Mouse (Mus musculus): ENCODE data around the gene Itga3. TPM values are rescaled to one million over a fixed set of nuclear protein-coding genes. Genes with fewer than 3 reads are reported as not detected.

The Itga3 gene
- total and polyA plus RNA-seq, 3 experiments = 5.8 to 53.0 (median 9.0) TPM

GRCm38 (mm10) chr11:95053062-95053461, 23.5 kb downstream of the Itga3 start:
- dilution Hi-C loops (cut with MboI; ENCODE audit: extremely low pct_ligation_motif_present, extremely low pct_unique_long_range_greater_than_20kb, low sequenced_read_pairs) (no loop called here), in situ Hi-C loops (cut with MboI; ENCODE audit: low pct_ligation_motif_present, low pct_unique_long_range_greater_than_20kb, low sequenced_read_pairs) (no loop called here)
- DNase-seq (ENCODE audit: extremely low read depth) = no peak
- no peak overlapping the region for H3K4me3 ChIP-seq (replicated peaks in 1 of 3; ENCODE audit: low read depth in 2 of 3, low read length in 2 of 3, poor library complexity in 1 of 3)
- TF ChIP-seq RCOR1 (conservative IDR thresholded peaks at IDR 0.05; ENCODE audit: low read depth, low read length) (no peak), SIN3A (IDR thresholded peaks at IDR 0.05; ENCODE audit: low read length) (no peak), E2F4 (IDR thresholded peaks at IDR 0.05; ENCODE audit: insufficient replicate concordance, low read depth, low read length) (no peak), GABPA (IDR thresholded peaks at IDR 0.05; ENCODE audit: insufficient replicate concordance, low read depth, low read length) (no peak), IRF4 (IDR thresholded peaks at IDR 0.05; ENCODE audit: low read depth, low read length) (no peak), ZMIZ1 (IDR thresholded peaks at IDR 0.05; ENCODE audit: low read depth, low read length) (no peak)
- no peaks in the 10 kb centered on the region for H3K79me2 ChIP-seq (replicated peaks; ENCODE audit: control insufficient read depth, extremely low read depth, insufficient read depth, poor library complexity, severe bottlenecking)
- H3K9me3 ChIP-seq (replicated peaks; ENCODE audit: low read length) = no peaks in the 10 kb centered on the region
- H3K9ac ChIP-seq (ENCODE audit: insufficient read depth, low read depth) = no peak overlapping the region
- no peaks in the 10 kb centered on the region for H3K27me3 ChIP-seq (replicated peaks)
- H3K4me2 ChIP-seq (ENCODE audit: insufficient read depth, low read depth, poor library complexity, severe bottlenecking) = no peak overlapping the region
- peaks cover 0 to 5% of the 10 kb centered on the region in 2 experiments; a peak in 2 of 4 replicates for H3K4me1 ChIP-seq (ENCODE audit: control insufficient read depth in 1 of 2, insufficient read depth in 2 of 2)
- H3K36me3 ChIP-seq (replicated peaks in 1 of 2; ENCODE audit: control insufficient read depth in 1 of 2, insufficient read depth in 1 of 2, low read length in 1 of 2) = peaks cover 72 to 83% of the 10 kb centered on the region in 2 experiments
- no peak overlapping the region for H3K27ac ChIP-seq (ENCODE audit: insufficient read depth, low read depth)

GRCm38 (mm10) chr11:95046980-95047680, 29.5 kb downstream of the Itga3 start:
- Histone ChIP-seq H3K27ac (ENCODE audit: insufficient read depth, low read depth) (no peak overlapping the region), H3K79me2 (replicated peaks; ENCODE audit: control insufficient read depth, extremely low read depth, insufficient read depth, poor library complexity, severe bottlenecking) (no peaks in the 10 kb centered on the region), H3K9ac (ENCODE audit: insufficient read depth, low read depth) (no peak overlapping the region), H3K4me3 (replicated peaks in 1 of 3; ENCODE audit: low read depth in 2 of 3, low read length in 2 of 3, poor library complexity in 1 of 3) (no peak overlapping the region), H3K4me2 (ENCODE audit: insufficient read depth, low read depth, poor library complexity, severe bottlenecking) (no peak overlapping the region), H3K27me3 (replicated peaks) (no peaks in the 10 kb centered on the region), H3K36me3 (replicated peaks in 1 of 2; ENCODE audit: control insufficient read depth in 1 of 2, insufficient read depth in 1 of 2, low read length in 1 of 2) (peaks cover 47 to 69% of the 10 kb centered on the region in 2 experiments), H3K4me1 (ENCODE audit: control insufficient read depth in 1 of 2, insufficient read depth in 2 of 2) (no peaks in the 10 kb centered on the region), H3K9me3 (replicated peaks; ENCODE audit: low read length) (no peaks in the 10 kb centered on the region)
- peak; percentile 81 for DNase-seq (ENCODE audit: extremely low read depth)
- dilution Hi-C loops (cut with MboI; ENCODE audit: extremely low pct_ligation_motif_present, extremely low pct_unique_long_range_greater_than_20kb, low sequenced_read_pairs) = no loop called here
- in situ Hi-C loops (cut with MboI; ENCODE audit: low pct_ligation_motif_present, low pct_unique_long_range_greater_than_20kb, low sequenced_read_pairs) = loop anchor here (10.0 kb wide), 1 partner anchor 188 kb away; no protein-coding TSS in a partner anchor
- no peak for TF ChIP-seq ZKSCAN1 (IDR thresholded peaks at IDR 0.05; ENCODE audit: borderline replicate concordance, low read depth, low read length)
- TF ChIP-seq ZMIZ1 (IDR thresholded peaks at IDR 0.05; ENCODE audit: low read depth, low read length) = no peak
- TF ChIP-seq MYC (IDR thresholded peaks at IDR 0.05; ENCODE audit: low read depth, low read length) = no peak
- no peak for TF ChIP-seq SIN3A (IDR thresholded peaks at IDR 0.05; ENCODE audit: low read length)
- TF ChIP-seq POLR2A (IDR thresholded peaks at IDR 0.05; ENCODE audit: low read depth, low read length) = no peak
- TF ChIP-seq MAFK (IDR thresholded peaks at IDR 0.05; ENCODE audit: insufficient replicate concordance, low read length) = no peak
- no peak for TF ChIP-seq USF1 (IDR thresholded peaks at IDR 0.05; ENCODE audit: low read depth, low read length)
- TF ChIP-seq NRF1 (IDR thresholded peaks at IDR 0.05; ENCODE audit: low read depth, low read length) = no peak
- TF ChIP-seq CHD2 (IDR thresholded peaks at IDR 0.05; ENCODE audit: low read length) = no peak
- TF ChIP-seq HCFC1 (IDR thresholded peaks at IDR 0.05; ENCODE audit: low read depth, low read length) = no peak
- TF ChIP-seq MAX (IDR thresholded peaks at IDR 0.05; ENCODE audit: low read length) = no peak
- TF ChIP-seq ZNF384 (IDR thresholded peaks at IDR 0.05; ENCODE audit: low read depth, low read length) = no peak
- TF ChIP-seq E2F4 (IDR thresholded peaks at IDR 0.05; ENCODE audit: insufficient replicate concordance, low read depth, low read length) = no peak
- no peak for TF ChIP-seq EP300 (IDR thresholded peaks at IDR 0.05; ENCODE audit: low read length)
- TF ChIP-seq JUND (conservative IDR thresholded peaks at IDR 0.05; ENCODE audit: low read depth, low read length) = no peak
- TF ChIP-seq MEF2A (IDR thresholded peaks at IDR 0.05; ENCODE audit: borderline replicate concordance, low read depth, low read length) = no peak
- TF ChIP-seq TCF12 (IDR thresholded peaks at IDR 0.05; ENCODE audit: low read depth, low read length) = peak; percentile 54; the same call in 1 of the 2 replicates
- TF ChIP-seq JUN (IDR thresholded peaks at IDR 0.05; ENCODE audit: insufficient read depth, low read depth, low read length) = no peak
- TF ChIP-seq MXI1 (IDR thresholded peaks at IDR 0.05; ENCODE audit: low read depth, low read length) = no peak
- TF ChIP-seq GABPA (IDR thresholded peaks at IDR 0.05; ENCODE audit: insufficient replicate concordance, low read depth, low read length) = no peak
- no peak for TF ChIP-seq UBTF (IDR thresholded peaks at IDR 0.05; ENCODE audit: low read depth, low read length)
- no peak for TF ChIP-seq RCOR1 (conservative IDR thresholded peaks at IDR 0.05; ENCODE audit: low read depth, low read length)
- TF ChIP-seq PAX5 (IDR thresholded peaks at IDR 0.05; ENCODE audit: low read length) = no peak
- no peak for TF ChIP-seq ELF1 (IDR thresholded peaks at IDR 0.05; ENCODE audit: low read depth, low read length)
- no peak for TF ChIP-seq CHD1 (IDR thresholded peaks at IDR 0.05; ENCODE audit: low read depth, low read length)
- no peak for TF ChIP-seq USF2 (conservative IDR thresholded peaks at IDR 0.05; ENCODE audit: low read depth, low read length)
- TF ChIP-seq ZC3H11A (IDR thresholded peaks at IDR 0.05; ENCODE audit: low read depth, low read length) = peak; percentile 79
- TF ChIP-seq RAD21 (IDR thresholded peaks at IDR 0.05; ENCODE audit: low read depth, low read length) = peak; percentile 97
- TF ChIP-seq POLR2AphosphoS2 (IDR thresholded peaks at IDR 0.05; ENCODE audit: low read depth, low read length) = no peak
- TF ChIP-seq ETS1 (conservative IDR thresholded peaks at IDR 0.05; ENCODE audit: low read depth, low read length) = no peak

All from CH12.LX (cell line).